Mouse (Mus musculus) duodenum, adult 2 months (tissue): ENCODE measurements around the gene Ppil3. TPM values are rescaled to one million over a fixed set of nuclear protein-coding genes. Genes with fewer than 3 reads are reported as not detected.

ENCODE experiments used
- polyA plus RNA-seq: library from polyadenylated mRNA; depleted of rRNA; stranded (reverse); fragments of >200 nt; gene quantifications from 2 replicates; pipeline ENCODE4 v1.2.3, GENCODE M21; 2012; ENCODE audit warnings: low replicate concordance; rRNA removed

The Ppil3 gene
- polyA plus RNA-seq: 4.8 and 5.5 TPM in 2 replicates

GRCm38 (mm10) chr1:58445143-58445722, at the start of gene Ppil3, which contains the start of gene Nif3l1:
Ppil3 (minus strand) TSS chr1:58445486.
Nif3l1 (plus strand) TSS chr1:58445151.

DNA sequence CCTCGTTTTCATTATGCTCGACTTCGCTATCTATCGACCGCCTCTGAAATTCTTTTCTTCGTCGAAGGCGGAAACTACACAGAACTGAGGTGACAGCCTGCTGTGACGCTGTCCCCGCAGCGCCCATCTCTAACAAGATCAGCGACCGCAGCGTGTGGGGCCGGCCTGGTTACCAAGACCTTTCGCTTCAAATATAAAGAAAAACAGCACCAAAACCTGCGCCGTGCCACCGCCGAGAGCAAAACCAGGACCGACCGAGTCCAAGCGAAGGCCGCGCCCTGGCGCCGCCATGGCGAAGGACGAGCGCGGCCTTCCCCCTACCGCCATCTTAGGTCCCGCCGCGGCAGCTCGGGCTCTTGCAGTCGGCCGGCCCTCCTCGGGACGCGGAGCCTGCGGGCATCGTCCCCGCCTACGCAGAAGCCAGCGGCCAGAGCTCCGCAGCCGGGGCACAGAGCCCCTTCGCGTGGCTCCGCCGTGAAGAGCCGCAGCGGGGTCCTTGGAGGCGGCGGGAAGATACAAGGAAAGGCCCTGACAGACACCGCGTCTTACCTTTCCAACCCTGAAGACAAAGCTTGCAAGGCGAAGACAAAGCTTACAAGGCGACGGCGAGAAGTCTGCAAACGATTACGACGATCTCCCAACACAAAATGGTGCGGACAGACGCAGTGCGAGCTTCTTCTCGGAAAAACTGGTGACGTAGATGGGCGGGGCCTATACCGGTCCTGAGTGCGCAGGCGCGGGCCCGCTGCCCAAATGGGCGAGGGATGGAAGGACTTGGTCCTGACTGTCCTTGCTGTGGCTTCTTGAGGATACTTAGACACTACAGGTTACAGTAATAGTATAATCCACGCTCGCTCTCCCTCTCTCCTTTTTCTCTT, 21.7 kb downstream of the Ppil3 start, which contains the start of gene Clk1:
TSS of gene Clk1 (minus strand) at position 696 of the 878 bp plus-strand sequence.

DNA sequence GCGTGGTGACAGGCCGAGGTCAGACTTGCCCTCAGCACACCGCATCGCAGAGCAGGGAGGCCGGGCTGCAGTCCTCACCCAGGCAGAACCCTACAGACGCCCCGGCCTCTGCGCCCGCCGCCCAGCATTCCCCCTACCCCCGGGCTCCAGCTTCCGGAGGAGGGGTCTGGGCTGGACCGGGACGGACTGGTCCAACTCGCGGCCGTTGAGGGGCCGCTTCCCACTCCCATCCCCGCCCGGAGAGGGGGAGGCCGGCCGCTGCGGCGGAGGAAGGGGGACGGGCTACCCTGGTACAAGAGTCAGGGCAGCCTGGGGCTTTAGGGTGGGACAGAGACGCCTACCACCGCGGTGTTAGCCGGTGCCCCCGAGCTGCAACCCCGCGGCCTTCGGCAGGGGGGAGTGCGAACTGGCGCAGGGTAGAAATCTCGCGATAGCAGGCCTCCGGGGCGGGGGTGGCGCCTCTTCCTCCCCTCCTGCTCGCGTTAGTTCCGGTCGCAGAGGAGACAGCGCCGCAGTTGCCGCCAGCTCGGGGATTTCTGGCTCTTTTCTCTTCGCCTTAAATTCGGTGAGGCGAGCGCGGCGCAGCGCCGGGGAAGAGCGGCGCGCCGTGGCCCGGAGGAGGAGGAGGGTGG, 52.5 kb downstream of the Ppil3 start, which contains the start of gene Bzw1:
TSS of gene Bzw1 (plus strand) at position 247 of the 632 bp plus-strand sequence.

Other genes with a start within 250 kb of the Ppil3 start
- not detected in 2 replicates for gene Aox4, start 235.1 kb downstream of the Ppil3 start, polyA plus RNA-seq
- gene Aox2, start 167.2 kb downstream of the Ppil3 start, polyA plus RNA-seq: not detected in 2 replicates
- gene Bzw1, start 52.6 kb downstream of the Ppil3 start, polyA plus RNA-seq: 4.3 and 6.8 TPM in 2 replicates
- gene Clk1, start 21.4 kb downstream of the Ppil3 start, polyA plus RNA-seq: 4.2 and 6.0 TPM in 2 replicates
- gene Nif3l1, start 335 bp downstream of the Ppil3 start, polyA plus RNA-seq: 5.3 and 7.0 TPM in 2 replicates
- 1.1 and 1.2 TPM in 2 replicates for gene Orc2, start 59.6 kb upstream of the Ppil3 start, polyA plus RNA-seq
- gene Fam126b, start 140.8 kb upstream of the Ppil3 start, polyA plus RNA-seq: 0.14 and 0.42 TPM in 2 replicates
- 7.8 and 12.0 TPM in 2 replicates for gene Ndufb3, start 140.9 kb upstream of the Ppil3 start, polyA plus RNA-seq